Mouse (Mus musculus) erythroblast, embryonic 14.5 days (primary cell): ENCODE measurements around the gene Trim46.

Source experiments
- GATA1 ChIP-seq: IDR thresholded peaks from 2 replicates; pipeline ENCODE4 v1.6.1; 2012; ENCODE audit warnings: low read length, inconsistent platforms, mixed read lengths
- TAL1 ChIP-seq: IDR thresholded peaks from 3 replicates; pipeline ENCODE4 v1.6.1; 2012; ENCODE audit warnings: low read length, inconsistent platforms, mixed read lengths

GRCm38 (mm10) chr3:89221167-89221566 lies 24.9 kb downstream of the Trim46 start:
- TF ChIP-seq GATA1, result no peak
- no peak for TF ChIP-seq TAL1
